Mouse (Mus musculus) left cerebral cortex, adult 8-10 months (tissue): ENCODE data around the gene Hipk2. TPM values are rescaled to one million over a fixed set of nuclear protein-coding genes. Genes with fewer than 3 reads are reported as not detected.

Experiments used
- DNase-seq, 2 experiments: peaks; one replicate each; pipeline ENCODE4 v3.0.0; 2022; ENCODE audit warnings: low spot score in 2 of 2
- total RNA-seq, 4 experiments: library from RNA; stranded (reverse); gene quantifications; 2 replicates each; pipeline ENCODE4 v1.2.4; 2022

Hipk2 gene
- total RNA-seq, 4 experiments from 2014 or later = 63.1 to 76.0 (median 71.7) TPM

DNA sequence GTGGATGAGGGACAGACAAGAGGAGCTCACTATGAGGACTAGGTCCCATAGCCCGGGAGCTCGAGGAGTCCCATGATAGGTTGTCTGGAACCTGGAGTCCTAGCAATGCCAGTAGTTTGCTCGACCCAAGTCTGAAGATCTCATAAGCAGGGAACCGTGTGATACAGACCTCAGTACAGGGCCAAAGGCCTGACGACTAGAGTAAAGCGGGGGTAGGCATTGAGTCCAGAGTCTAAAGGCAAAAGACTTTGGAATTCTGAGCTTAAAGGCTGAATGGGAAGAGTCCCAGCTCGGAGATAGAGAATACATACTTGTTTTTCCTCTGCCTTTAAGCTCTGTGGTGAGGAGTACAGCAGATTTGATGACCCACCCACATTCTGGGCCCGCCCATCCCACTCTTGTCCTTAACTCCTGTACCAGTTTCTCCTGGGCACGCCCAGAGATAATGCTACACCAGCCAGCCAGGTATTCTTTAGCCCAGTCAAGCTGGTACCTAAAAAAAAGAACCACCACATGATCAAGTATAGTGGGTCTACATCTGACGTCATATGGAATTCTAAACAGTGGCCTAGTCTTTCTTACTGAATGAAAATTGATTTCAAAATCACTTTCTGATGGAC is 27.0 kb upstream of the Hipk2 start:
- DNase-seq = no peak

DNA sequence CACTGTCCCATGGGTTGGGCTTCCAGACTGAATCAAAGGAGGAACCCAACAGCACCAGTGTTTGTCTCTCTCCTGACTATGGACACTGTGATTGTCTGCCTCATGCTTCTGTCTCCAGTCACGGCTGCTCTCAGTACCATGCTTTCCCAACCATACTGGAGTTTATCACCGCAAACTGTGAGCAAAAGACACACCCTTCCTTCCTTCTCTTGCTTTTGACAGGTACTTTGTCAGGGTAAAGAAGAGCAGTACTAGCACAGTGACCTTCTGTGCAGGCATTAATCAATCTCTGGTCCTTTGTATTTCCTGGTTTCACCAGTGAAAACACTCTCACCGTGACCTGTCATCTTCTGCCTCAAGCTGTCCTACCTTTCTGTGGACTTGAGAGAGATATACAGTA is 25.7 kb upstream of the Hipk2 start:
- DNase-seq = no peak

DNA sequence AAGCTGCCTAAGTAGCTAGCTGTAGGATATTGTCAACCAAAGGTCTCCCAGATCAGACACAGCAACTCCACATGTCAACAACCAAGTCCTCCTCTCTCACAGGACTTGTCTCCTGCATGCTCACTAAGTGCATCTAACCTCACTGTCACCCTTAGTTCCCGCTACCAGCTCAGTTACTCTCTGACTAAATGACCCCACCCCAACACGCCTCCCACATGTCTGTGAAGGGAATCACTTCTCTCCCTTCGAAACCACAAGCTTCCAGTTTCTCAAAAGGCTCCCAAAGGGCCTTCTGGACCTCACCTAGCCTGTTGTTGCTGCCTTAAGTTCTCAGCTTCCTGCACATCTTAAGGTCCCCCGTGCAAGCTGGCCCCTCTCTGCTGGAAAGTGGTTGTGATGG is 25.2 kb upstream of the Hipk2 start:
- DNase-seq = no peak

DNA sequence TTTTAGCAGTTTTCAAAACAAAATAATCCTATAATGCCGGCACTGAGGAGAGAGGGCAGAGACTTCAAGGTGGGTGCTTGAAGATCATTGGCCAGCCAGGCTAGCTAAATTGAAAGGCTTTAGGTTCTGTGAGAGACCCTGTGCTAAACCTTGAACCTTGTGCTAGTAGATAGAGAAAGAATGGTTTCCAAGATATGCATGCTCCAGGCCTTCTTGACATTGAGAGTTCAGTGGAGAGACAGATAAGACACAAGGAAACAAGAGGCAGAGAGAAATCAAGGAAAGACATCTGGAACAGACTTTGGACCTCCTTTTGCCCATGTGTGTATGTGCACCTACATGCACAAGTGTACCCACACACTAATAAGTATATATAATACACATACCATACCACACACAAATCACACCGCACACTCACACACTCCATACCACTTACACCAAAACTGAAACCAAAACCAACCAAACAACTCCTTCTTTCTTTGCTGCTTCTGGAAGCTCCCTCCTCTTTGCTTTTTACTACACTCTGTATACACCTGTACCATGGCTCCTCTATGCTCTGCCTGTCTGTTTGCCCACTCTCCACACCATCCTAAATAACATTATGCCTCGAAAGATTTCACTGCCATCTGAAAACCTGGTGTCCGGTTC is 24.6 kb upstream of the Hipk2 start:
- DNase-seq = no peak

DNA sequence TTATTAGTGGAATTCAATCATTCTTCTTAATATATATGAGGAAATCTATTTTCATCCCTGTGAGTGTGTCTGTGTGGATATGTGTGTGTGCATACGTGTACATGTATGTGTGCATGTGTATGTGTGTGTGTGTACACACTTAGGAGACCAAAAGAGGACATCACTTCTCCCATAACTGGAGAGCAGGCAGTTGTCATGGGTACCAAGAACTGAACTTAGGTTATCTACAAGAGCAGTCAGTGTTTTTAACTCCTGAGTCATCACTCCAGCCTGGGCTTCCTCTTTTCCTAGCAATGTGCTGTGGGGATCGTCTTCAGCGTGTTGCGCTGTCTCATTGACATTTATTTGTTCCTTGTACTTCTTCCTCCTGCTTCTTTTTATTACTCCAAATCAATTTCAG is 24.1 kb upstream of the Hipk2 start:
- DNase-seq = no peak

DNA sequence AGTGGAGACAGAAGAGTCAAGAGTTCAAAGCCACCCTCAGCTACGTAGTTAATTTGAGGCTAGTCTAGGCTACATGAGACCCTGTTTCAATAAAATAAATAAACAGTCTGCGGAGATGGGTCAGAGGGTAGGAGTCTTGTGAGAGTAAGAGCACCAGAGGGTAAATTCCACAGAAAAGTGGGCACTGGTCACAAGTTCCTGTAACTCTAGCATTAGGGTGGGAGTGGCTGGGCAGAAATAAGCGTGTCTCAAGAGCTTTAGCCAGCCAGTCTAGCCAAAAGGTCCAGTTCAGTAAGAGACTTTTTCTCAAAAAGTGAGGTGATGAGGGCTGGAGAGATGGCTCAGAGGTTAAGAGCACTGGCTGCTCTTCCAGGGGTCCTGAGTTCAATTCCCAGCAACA is 17.6 kb upstream of the Hipk2 start:
- DNase-seq = no peak

DNA sequence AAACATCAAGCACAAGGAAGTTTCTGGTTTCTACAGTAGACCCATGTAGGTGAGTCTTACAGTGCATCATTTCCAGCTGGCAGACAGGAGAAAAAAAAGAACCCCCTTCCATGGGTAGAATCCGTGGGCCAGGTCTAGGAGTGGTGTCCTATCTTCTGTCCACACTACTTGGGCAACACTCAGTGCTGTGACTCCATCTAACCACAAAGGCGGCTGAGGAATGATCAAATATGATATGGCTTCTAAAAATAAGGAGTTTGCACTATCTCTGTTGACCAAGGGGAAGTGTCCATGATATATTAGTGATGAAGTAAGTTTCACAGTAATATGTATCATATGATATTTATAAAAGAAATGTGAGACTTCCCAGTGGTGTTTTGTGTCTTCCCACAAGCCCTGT is 16.1 kb upstream of the Hipk2 start:
- DNase-seq = no peak

DNA sequence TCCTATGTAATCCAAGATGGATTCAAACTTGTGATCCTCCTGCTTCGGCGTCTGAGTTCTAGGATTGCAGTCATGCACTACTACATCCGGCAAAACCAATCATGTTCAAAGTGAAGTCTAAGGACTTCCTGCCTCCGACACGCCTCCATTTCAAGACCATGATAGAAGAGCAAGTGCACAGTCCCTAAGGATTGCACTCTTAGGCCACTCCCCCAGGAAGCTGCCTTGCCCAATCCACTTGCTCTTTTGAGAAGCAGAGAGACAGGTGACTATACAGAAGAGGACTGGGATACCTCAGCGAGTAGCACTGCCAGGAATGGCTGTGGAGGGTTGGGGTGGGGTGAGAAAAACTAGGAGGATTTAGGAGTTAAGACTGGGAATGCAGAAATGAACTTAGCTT is 13.2 kb upstream of the Hipk2 start:
- DNase-seq = no peak

DNA sequence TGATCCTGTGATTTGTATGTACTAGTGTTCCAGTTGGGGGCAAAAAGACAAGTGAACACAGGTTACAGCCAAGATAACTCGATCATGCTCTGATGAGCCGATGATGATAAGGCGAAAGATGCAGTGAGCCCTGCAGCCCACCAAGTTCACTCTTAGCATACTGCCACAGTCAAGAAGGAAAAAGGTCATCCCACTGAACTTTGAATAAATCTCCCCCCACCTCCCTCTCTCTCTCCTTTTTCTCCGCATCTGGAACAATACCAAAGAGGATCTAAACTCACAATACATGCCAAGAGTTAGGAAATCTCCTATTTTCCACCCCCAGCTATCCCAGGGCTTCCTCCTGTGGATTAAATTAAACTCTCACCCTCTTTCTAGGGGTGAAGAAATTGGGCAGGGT is 11.5 kb upstream of the Hipk2 start:
- DNase-seq = no peak

DNA sequence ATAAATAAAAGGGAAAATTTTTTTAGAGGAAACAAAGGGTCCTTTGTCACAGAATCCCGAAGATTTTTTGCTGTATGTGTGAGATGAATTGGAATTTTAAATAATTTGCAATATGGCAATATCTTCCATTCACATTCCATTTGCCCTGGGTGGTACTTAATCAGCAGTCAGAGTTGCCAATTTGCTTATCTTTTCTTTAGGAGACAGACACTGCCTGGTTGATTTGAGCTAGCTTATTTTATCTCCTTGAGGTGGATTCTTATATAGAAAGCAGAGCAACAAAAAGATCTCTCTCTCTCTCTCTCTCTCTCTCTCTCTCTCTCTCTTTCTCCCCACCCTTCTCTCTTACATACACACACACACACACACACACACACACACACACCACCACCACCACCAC is 9.2 kb upstream of the Hipk2 start:
- no peak for DNase-seq

DNA sequence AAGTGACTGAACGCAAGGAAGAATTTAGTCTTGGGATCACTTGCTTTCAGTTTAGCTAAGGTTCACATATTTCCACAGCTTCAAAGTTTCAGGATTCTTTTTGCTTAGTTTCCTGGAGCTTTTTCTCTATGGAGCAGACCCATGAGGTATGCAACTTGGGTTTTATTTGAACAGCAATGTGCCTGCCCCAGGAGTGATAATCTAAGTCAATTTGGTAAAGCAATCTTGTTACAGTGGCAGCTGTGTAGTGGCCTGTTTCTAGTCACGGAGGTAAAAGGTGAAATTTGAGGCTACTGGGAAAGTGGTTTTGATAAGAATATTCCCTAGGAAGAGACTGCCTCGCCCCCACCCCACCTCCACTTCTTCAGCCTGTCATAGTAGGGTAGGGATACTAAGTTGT is 8.5 kb upstream of the Hipk2 start:
- no peak for DNase-seq

DNA sequence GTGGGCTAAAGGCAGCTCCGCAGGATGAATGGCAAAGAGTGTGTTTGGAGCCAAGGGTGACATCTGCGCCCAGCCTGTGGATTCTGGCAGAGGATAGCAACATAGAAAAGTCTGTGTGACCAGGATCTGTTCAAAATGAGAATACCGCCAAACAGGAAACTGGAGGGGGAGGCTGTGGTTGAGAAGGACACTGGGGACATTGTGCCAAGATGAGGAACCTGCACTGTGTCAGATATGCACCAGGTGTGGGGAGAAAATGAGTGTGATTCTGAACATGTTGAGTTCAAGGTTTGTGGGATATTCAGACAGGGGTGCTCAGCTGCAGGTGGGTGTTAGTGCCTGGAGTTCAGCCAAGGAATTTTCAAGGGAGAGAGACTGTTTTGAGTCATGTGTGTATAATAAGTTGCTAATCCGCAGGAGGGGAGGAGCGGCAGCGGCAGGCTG is 6.8 kb upstream of the Hipk2 start:
- no peak for DNase-seq

DNA sequence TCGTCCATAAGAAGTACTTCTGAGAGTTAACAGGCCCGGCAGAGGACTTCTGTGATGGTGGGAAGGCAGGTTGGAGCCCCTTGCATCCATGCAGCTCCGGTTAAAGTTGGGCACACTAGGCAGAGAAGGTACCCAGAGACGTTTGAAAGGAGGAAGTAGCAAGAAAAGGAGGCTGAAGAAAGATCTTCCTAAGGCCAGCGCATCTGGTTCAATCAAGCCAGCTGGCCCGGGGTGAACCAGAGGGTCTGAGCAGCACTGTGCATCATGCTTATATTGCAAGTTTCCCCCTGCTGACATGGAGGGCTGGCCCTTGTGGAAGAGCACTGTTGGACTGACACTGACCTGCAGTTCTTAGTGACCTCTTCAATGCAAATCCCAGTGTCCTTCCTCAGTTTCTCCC is 6.0 kb upstream of the Hipk2 start:
- no peak for DNase-seq

DNA sequence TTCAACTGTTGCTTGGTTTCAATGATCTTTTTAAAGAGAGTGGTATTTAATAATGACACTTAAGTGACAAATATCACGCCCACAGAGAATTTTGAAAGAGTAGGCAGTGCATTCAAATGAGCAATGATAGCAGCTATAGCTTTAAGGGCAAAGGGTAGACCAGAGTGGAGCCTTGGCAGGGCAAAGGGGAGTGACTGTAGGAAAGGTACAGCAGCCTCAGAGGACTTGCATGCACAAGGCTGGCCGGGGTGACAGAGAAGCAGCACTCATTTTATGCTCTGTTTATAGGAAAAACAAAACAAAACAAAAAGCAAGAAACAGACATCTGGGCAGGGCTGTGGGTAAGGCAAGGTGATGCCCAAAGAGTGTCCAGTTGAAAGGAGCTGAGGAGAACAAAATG is 5.5 kb upstream of the Hipk2 start:
- no peak for DNase-seq

DNA sequence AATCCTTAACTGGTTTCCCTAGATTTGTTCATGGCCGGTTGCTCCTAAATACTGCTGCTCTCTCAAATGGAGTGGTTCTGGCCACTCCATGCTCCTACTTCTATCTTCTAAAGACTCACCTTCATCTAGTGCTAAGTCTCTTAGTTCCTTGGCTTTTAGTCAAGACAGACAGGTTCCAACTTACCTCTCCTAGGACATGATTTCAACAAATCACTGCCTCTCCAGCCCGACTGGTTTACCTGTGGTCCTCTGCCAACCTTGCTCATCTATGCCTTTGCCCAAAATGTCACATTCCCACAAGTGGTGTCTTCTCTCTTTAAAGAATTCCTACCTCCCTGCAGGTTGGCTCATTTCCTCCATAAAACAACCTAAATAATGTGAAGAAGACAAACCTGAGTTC is 1.7 kb upstream of the Hipk2 start:
- no peak for DNase-seq

DNA sequence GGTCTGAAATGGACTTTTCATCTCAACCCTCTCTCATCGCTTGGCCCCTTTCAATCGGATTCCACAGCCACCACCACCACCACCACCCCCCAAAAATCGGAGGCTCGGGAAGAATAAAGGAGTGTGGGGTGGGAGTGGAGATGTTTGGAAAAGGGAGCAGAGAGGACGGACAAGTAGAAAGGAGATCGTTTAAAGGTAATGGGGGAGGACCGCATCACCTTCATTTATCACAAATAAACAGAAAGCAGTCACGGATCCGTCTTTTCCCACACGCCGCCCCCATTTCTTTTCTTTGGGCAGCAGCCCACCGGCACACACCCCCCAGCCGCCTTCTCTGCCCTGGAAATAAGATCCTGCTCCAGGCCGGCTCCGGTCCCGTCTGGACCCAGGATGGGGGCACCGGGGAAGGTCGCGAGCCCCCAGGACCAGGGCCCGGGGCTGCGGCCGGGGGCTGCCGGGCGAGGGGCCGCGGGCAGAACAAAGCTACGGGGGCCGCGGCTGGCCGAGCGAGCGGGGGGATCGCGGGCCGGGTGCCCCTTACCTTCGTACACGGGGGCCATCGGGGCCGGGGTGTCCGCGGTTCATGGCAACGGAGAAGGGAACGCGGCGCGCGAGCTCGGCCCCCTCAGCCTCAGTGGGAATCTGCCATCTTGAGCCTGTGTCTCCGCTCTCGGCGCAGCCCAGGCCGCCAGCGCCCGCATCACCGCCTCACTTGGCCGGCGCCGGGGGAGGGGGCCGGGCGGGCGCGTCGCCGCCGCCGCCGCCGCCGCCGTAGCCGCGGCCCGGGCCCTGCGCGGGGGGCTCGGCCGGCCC is 501 bp downstream of the Hipk2 start, which contains the start of gene Tbxas1:
Gene Tbxas1 (plus strand): TSS at position 147 of the 813 bp plus-strand sequence.
- peak; percentile 19 to 21 for DNase-seq

DNA sequence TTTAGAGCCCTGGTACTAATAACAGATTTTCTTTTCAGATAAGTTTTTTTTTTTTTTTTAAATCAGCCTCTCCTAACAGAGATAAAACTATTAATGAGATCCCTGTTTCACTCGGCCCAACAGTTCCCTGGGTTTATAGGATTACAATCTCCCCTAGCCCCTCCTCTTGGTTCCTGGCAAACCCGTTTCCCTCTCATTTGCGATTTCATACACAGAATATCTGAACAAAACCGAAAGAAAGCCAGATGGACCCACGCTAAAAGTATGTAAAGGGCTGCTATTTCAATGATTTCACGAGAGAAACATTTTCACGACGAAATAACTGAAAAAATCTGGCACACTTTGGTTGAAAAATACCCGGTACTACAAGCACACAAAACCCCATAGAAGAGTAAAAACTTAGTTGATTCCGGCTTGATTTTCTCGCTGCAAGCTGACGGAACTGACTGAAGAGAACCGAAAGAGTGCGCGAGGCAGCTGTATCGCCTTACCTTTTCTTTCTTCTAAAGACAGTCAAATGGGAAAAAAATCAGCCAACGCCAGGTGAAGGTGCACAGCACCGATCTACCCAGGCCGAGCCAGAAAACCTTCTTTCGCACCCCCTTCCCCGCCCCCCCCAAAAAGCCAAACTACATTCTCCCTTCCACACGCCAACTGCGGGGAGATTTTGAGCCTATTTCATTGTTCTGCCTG is 1.3 kb downstream of the Hipk2 start:
- peak in 1 of 2 experiments; percentile 7 for DNase-seq

DNA sequence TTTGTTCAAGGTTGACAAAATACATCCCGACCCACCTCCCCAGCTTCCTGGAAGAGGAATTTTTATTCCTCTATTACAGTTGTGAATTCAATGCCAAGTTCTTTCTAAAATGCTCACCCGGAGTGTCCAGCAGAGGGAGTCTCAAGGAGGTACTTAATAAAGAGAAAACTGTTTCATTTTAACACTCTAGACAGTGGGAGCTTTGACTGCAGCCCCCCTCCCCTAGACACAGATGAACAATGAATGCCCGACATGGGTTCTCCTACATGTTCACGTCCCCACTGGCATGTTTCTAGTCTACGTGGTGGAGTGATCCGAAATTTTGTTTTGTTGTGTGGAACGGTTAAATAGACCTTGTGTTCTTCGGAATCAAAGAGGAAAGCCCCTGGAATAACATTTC is 1.9 kb downstream of the Hipk2 start:
- peak in 1 of 2 experiments; percentile 28 for DNase-seq

DNA sequence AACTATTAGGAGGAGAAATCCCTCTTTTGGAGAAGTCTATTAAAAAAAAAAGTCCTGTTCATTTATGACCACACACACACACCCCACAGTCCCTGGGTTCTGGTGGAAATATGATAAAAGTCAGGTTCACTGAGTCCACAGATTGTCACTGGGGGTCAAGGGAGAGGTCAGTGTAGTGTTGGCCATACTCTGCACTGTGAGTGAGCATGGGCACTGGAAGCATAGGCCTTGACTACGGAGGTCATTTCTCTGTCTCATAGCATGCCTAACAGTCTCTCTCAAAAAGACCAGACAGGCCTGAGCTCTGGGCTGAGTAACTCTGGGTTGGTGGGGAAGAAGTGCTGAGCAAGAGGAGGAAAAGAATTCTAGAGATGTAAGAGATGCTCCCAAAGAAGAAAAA is 2.6 kb downstream of the Hipk2 start:
- DNase-seq = no peak

DNA sequence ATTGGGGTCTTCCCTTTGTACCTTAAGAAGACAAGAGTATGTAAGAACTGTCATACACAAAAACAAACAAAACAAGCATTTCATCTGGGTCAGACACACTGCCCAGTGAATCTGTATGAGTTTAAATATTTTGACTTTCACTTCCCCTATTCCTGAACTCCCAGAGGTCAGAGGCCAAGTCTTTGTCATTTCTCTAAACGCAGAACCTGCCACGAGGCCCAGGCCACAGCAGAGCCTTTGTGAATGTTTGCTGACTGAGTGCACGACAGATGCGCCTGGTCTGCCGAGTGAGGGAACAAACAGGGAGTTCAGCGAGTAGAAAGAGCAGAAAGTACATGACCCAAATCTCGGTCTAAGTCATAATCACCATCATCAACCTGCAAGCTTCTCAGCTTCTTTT is 4.9 kb downstream of the Hipk2 start:
- DNase-seq = no peak

DNA sequence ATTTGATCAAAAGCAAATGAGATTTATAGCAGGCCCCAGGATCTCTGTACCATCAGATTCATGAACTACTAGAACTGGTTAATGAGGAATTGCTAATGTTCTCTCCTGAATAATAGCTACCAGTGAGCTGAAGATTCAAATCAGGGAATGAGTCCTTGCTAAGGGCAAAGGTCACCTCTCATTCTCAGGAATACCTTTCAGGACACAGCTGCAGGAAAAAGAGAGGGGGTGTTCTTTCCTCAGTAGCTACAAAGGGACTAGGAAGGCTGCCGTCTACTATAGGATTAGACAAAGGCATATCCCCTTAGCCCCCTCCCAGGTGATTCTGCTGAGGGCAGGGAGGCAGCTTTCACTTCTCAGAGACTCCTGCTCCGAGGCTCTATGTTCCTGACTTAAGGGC is 5.9 kb downstream of the Hipk2 start:
- DNase-seq = no peak

DNA sequence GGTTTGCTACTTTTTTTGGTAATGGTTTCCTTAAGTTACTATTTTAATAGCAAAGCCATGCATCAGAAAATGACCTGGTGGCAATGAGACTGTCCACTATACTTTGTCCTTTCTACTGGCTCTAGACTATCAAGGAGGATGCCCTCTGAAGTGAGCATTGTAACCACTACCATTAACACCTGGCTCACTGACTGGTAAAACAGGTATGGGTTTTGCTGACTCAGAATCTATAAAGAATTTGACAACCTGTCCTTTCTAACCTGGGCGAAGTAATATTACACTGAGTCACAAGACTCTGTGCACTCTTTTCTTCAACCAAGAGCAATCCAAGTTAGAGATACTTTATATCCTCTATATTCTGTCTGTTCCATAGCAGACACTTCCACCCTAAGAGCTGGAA is 7.0 kb downstream of the Hipk2 start:
- no peak for DNase-seq
